Mouse (Mus musculus) myocyte (in vitro differentiated cells): ENCODE results near the gene Med20. TPM values are rescaled to one million over a fixed set of nuclear protein-coding genes. Genes with fewer than 3 reads are reported as not detected.
A peak's percentile ranks its signal among the peaks of the same experiment; 100 is the strongest.

ENCODE experiments used
- H3K27me3 ChIP-seq: one replicate; pipeline ENCODE4 v1.6.1; 2011; ENCODE audit not compliant: control insufficient read depth, insufficient read depth, insufficient read length
- H3K36me3 ChIP-seq: one replicate; pipeline ENCODE4 v1.6.1; 2011; ENCODE audit not compliant: control insufficient read depth, insufficient read depth
- H3K4me2 ChIP-seq: one replicate; pipeline ENCODE4 v1.6.1; 2011; ENCODE audit warnings: low read depth, control low read depth
- H3K4me3 ChIP-seq: one replicate; pipeline ENCODE4 v1.5.1; 2011; ENCODE audit warnings: mild to moderate bottlenecking, control low read depth, moderate library complexity
- H3K79me2 ChIP-seq: one replicate; pipeline ENCODE4 v1.6.1; 2011; ENCODE audit not compliant: control insufficient read depth, insufficient read depth
- H3ac ChIP-seq: one replicate; pipeline ENCODE4 v1.6.1; 2011; ENCODE audit not compliant: control insufficient read depth, insufficient read length
- CEBPB ChIP-seq: IDR thresholded peaks from 2 replicates; pipeline ENCODE4 v1.6.1; 2011; ENCODE audit warnings: mild to moderate bottlenecking, moderate library complexity; ENCODE audit not compliant: poor library complexity, insufficient read depth, severe bottlenecking
- E2F4 ChIP-seq: IDR thresholded peaks from one replicate; pipeline ENCODE4 v1.6.1; 2011; ENCODE audit warnings: mild to moderate bottlenecking, control low read depth, moderate library complexity; ENCODE audit not compliant: insufficient read depth
- MAX ChIP-seq: IDR thresholded peaks from one replicate; pipeline ENCODE4 v1.6.1; 2011; ENCODE audit warnings: low read depth, mild to moderate bottlenecking, control low read depth
- MYOD1 ChIP-seq, 3 experiments: IDR thresholded peaks; one replicate each; pipeline ENCODE4 v1.6.1; 2011; ENCODE audit warnings: control low read depth in 2 of 3, low read depth in 2 of 3, mild to moderate bottlenecking in 2 of 3, moderate library complexity in 1 of 3; ENCODE audit not compliant: insufficient read length in 2 of 3, control insufficient read depth in 1 of 3
- MYOG ChIP-seq, 3 experiments: IDR thresholded peaks; one replicate each; pipeline ENCODE4 v1.6.1; 2011; ENCODE audit warnings: control low read depth in 2 of 3, low read depth in 2 of 3, mild to moderate bottlenecking in 2 of 3; ENCODE audit not compliant: insufficient read length in 2 of 3, control insufficient read depth in 1 of 3, insufficient read depth in 1 of 3
- POLR2A ChIP-seq: IDR thresholded peaks from one replicate; pipeline ENCODE4 v1.6.1; 2011; ENCODE audit warnings: low read depth, mild to moderate bottlenecking, control low read depth, moderate library complexity; ENCODE audit not compliant: insufficient read length
- POLR2AphosphoS2 ChIP-seq: IDR thresholded peaks from one replicate; pipeline ENCODE4 v1.6.1; 2011; ENCODE audit warnings: low read depth, control low read depth; ENCODE audit not compliant: insufficient read length
- REST ChIP-seq: IDR thresholded peaks from one replicate; pipeline ENCODE4 v1.6.1; 2011; ENCODE audit warnings: mild to moderate bottlenecking, control low read depth, moderate library complexity; ENCODE audit not compliant: insufficient read depth, insufficient read length
- SRF ChIP-seq: IDR thresholded peaks from one replicate; pipeline ENCODE4 v1.6.1; 2011; ENCODE audit warnings: low read depth; ENCODE audit not compliant: control insufficient read depth, insufficient read length
- TCF12 ChIP-seq: IDR thresholded peaks from one replicate; pipeline ENCODE4 v1.6.1; 2011; ENCODE audit warnings: mild to moderate bottlenecking, control low read depth; ENCODE audit not compliant: poor library complexity, insufficient read depth, severe bottlenecking
- TCF3 ChIP-seq: IDR thresholded peaks from one replicate; pipeline ENCODE4 v1.6.1; 2011; ENCODE audit warnings: low read depth, control low read depth; ENCODE audit not compliant: insufficient read length
- USF1 ChIP-seq: IDR thresholded peaks from one replicate; pipeline ENCODE4 v1.6.1; 2011; ENCODE audit warnings: low read depth, mild to moderate bottlenecking, control low read depth, moderate library complexity
- polyA plus RNA-seq: library from polyadenylated mRNA; unstranded; fragments of >200 nt; fragmentation: generic; extraction: Trizol; gene quantifications from one replicate; pipeline ENCODE4 v1.2.1, GENCODE M21; 2012; ENCODE audit warnings: missing spikeins

Med20 gene
- polyA plus RNA-seq, 1 experiment: 33.4 TPM

DNA sequence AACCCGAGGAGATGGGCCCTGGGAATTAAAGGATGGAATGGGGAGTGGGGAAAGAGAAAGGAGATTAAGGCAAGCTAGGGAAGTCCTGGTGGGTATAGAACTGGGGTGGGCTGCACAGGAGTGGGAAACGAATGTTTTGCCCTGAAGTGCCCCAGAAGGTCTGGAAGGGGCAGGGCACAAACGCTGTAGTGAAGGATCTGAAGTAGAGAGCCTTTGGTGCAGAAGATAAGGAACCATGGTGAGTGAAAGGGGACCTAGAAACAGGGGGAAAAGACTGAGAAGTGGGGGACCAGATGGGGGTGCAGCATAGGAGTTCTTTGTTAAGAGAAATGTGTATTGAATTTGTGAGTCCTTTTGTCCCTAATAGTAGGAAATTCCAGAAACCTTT is 19.3 kb downstream of the Med20 start, which contains the start of gene Usp49:
Usp49 (plus strand) TSS at position 13 of the 388 bp plus-strand sequence.
- Histone ChIP-seq H3K36me3 (peaks cover 6% of the 10 kb centered on the region), H3K4me2 (peak within 1 kb of the TSS; percentile 89), H3K79me2 (peaks cover 3% of the 10 kb centered on the region), H3ac (peak within 1 kb of the TSS; percentile 46), H3K4me3 (peak within 1 kb of the TSS; percentile 53), H3K27me3 (no peaks in the 10 kb centered on the region)
- TF ChIP-seq MAX: no peak
- no peak for TF ChIP-seq SRF
- TF ChIP-seq TCF3: no peak
- no peak for TF ChIP-seq MYOG (IDR thresholded peaks at IDR 0.05; ENCODE audit: control insufficient read depth in 1 of 3, insufficient read depth in 1 of 3, insufficient read length in 2 of 3, low read depth in 2 of 3)
- no peak for TF ChIP-seq USF1
- TF ChIP-seq TCF12: no peak
- TF ChIP-seq CEBPB: no peak
- TF ChIP-seq POLR2AphosphoS2: no peak
- TF ChIP-seq E2F4: no peak
- no peak for TF ChIP-seq MYOD1 (IDR thresholded peaks at IDR 0.05; ENCODE audit: control insufficient read depth in 1 of 3, insufficient read length in 2 of 3, low read depth in 2 of 3)
- TF ChIP-seq REST: no peak
- TF ChIP-seq POLR2A: no peak

DNA sequence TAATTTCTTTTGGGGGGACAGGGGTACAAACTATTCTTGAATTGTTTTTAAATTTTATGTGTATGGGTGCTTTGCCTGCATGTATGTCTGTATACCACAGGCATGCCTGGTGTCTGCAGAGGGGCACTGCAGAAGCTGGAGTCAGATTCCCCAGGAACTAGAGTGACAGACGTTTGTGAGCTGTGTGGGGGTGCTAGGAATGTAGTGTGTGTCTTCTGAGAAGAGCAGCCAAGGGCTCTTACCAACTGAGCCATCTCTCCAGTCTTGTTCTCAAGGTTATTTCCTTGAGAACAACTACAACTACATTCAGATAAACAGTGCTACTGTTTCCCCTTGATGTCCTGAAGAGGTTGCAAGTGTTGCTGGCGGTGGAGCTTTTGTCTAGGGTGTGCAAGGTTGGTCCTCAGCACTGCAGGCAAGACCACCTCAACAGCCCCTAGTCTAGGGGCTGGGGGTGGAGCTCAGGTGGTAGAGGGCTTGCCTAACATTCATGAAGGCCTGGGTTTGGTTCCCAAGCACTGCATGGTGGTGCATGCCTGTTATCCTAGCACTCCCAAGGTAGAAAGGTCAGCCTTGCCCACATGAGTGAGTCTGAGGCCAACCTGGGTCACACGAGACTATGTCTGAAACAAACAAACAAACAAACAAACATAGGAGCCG is 20.9 kb downstream of the Med20 start:
- peaks cover 3% of the 10 kb centered on the region for H3K79me2 ChIP-seq
- H3K27me3 ChIP-seq: no peaks in the 10 kb centered on the region
- no peak overlapping the region for H3ac ChIP-seq
- no peaks in the 10 kb centered on the region for H3K36me3 ChIP-seq
- H3K4me3 ChIP-seq: no peak overlapping the region
- no peak overlapping the region for H3K4me2 ChIP-seq
- TF ChIP-seq REST (no peak), SRF (no peak), MAX (no peak), MYOD1 (IDR thresholded peaks at IDR 0.05; ENCODE audit: control insufficient read depth in 1 of 3, insufficient read length in 2 of 3, low read depth in 2 of 3) (no peak), POLR2AphosphoS2 (no peak), POLR2A (no peak), USF1 (no peak), E2F4 (no peak)

DNA sequence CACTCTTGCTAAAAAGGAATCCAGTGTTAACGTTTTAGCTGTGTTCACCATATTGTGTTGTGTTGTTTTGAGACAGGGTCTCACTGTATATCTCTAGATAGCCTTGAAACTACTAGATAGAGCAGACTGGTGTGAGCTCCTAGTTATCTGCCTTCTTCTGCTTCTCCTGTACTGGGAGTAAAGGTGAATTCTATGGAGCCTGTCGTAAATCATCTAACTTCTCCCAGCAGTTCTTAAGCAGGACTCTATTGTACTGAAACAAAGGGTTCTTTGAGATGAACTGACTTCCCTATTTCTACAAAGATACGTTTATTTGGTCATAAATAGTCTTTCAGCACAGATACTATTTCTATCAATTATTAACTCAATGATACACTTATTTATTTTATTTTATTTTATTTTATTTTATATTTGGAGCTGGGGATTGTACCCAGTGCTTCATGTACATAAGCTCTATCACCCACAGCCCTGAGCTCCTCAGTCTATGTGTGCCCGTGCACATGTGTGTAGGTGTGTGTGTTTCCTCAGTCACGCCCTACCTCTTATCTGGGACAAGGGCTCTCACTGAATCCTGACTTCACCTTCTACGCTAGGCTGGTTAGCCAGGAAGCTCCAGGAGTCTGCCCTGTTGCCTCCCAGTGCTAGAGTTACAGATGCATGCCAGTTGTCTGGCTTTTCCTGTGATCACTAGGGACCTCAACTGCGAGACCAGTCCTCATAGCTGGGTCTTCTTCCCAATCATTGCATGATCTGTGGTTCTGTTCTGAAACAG is 22.8 kb downstream of the Med20 start:
- no peak overlapping the region for H3K4me2 ChIP-seq
- TF ChIP-seq MAX (no peak), CEBPB (no peak), POLR2AphosphoS2 (no peak), E2F4 (no peak), TCF12 (no peak), MYOG (IDR thresholded peaks at IDR 0.05; ENCODE audit: control insufficient read depth in 1 of 3, insufficient read depth in 1 of 3, insufficient read length in 2 of 3, low read depth in 2 of 3) (no peak), USF1 (no peak), SRF (no peak), TCF3 (no peak), REST (no peak), POLR2A (no peak), MYOD1 (IDR thresholded peaks at IDR 0.05; ENCODE audit: control insufficient read depth in 1 of 3, insufficient read length in 2 of 3, low read depth in 2 of 3) (no peak)
- H3K27me3 ChIP-seq: no peaks in the 10 kb centered on the region
- no peak overlapping the region for H3K4me3 ChIP-seq
- H3K79me2 ChIP-seq: peaks cover 3% of the 10 kb centered on the region
- H3ac ChIP-seq: no peak overlapping the region
- no peaks in the 10 kb centered on the region for H3K36me3 ChIP-seq

DNA sequence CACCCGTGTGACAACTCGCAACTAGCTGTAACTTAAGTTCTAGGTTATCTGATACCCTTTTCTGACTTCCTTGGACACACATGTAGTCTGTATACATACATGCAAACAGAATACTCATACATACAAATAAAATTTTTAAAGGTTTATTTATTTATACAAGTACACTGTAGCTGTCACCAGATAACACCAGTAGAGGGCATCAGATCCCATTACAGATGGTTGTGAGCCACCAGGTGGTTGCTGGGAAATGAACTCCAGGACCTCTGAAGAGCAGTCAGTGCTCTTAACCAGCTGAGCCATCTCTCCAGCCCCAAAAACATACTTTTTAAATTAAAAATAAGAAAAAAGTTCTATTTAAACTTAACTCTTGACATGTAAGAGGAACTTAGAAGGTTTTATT is 31.6 kb downstream of the Med20 start:
- Histone ChIP-seq H3ac (no peak overlapping the region), H3K4me3 (no peak overlapping the region), H3K27me3 (no peaks in the 10 kb centered on the region), H3K79me2 (no peaks in the 10 kb centered on the region), H3K36me3 (no peaks in the 10 kb centered on the region), H3K4me2 (no peak overlapping the region)
- no peak for TF ChIP-seq REST
- TF ChIP-seq MYOG (IDR thresholded peaks at IDR 0.05; ENCODE audit: control insufficient read depth in 1 of 3, insufficient read depth in 1 of 3, insufficient read length in 2 of 3, low read depth in 2 of 3): no peak
- no peak for TF ChIP-seq TCF3
- TF ChIP-seq USF1: no peak
- TF ChIP-seq POLR2A: no peak
- TF ChIP-seq CEBPB: no peak
- no peak for TF ChIP-seq SRF
- no peak for TF ChIP-seq E2F4
- no peak for TF ChIP-seq TCF12
- no peak for TF ChIP-seq MAX
- no peak for TF ChIP-seq MYOD1 (IDR thresholded peaks at IDR 0.05; ENCODE audit: control insufficient read depth in 1 of 3, insufficient read length in 2 of 3, low read depth in 2 of 3)
- TF ChIP-seq POLR2AphosphoS2: no peak
